Mouse (Mus musculus) thymus, postnatal 25 days (tissue): Measurements from ENCODE around the gene Tspan11.

Source experiments
- DNase-seq: peaks from one replicate; pipeline ENCODE4 v3.0.0; 2022

Gene Tspan11

DNA sequence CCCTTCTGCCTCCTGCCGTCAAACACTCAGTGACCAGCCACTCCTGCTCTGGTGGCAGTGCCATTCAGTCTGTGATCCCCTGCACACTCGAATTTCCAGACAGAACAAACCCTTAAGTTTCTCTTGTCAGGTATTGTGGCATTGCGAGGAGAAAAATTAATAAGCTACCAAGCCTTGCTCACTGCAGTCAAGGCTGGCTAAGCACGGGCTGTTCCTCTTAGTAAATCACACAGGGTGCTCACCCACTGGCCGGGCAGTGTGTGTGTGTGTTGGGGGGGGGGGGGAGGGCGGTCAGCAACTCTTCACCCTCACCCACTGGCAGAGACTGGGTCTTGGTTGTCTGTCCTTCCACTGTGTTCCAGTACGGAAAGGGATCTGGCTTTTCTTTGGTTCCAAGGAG, 473 bp upstream of the Tspan11 start:
- DNase-seq, result no peak

DNA sequence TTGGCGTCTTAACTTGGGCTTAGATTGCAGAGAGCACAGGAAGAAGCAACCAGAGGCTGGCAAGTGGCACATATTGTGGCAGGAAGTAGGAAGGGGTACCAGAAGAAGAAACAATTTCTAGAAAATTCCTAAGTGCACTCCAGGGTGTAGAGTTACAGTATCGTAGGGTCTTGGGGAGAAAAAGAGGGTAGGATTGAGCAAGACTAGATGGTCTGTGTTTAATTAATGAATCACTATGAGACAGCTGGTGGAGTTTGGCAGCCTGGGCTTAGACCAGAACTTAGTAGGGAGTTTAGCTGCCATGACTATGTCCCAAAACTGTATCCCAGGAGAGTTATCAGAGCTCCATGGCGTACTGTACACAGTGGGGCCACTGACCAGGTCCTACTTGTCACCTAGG, 1.2 kb downstream of the Tspan11 start:
- DNase-seq, result no peak

DNA sequence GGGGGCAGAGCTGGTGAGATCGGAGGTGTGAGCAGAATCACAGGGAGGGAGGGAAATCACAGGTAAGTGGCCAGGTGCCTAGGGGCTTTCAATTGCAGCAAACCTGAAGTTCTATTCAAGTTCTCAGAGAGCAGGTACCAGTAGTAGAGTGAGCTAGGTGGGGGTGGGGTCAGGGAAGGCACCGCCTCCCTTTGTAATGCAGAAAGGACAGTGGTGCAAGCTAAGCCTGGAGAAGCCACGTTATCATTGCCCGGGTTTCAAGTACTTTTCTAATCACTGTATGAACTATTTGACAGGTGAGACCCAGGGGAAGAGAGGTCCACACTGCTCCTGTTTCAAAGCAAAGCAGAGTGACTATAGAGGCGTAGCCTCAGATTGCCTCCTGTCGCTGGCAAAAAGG, 6.2 kb downstream of the Tspan11 start:
- no peak for DNase-seq

DNA sequence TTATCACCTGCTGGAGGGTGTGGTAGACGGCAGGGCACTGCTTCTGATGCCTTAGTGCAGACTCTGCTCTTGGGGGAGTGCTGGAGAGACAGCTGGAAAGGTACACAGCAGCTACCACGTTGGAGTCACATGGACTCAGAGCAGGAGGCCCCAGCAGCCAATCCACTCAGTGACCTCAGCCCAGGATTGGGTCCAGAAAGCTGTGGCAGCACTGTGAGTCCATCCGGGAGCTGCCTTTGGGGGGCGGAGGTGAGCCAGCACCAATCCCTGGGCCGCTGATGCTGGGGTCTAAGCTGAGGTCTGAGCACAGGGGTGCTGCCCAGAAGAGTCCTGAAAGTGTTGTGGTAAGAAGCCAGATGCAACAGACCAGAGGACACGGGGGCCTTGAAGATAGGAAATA, 7.6 kb downstream of the Tspan11 start:
- no peak for DNase-seq

DNA sequence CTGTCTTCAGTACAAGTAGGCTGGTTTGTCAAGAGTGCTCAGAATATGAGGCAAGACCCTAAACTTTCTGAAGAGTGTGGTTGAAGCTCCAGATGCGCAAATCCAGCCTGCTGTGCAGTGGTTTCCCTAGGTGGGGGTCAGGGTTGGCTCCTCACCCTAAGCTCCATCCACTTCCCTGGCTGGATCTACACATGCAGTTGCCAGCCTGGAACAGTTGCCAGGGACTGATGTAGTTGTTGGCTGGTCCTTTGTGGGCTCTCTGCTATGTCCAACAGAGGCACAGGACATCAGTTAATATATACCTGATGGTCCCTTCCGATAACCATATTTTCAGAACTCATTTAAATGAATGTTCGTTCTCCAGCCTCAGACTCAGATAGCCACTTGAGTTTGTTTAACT, 9.0 kb downstream of the Tspan11 start:
- no peak for DNase-seq

DNA sequence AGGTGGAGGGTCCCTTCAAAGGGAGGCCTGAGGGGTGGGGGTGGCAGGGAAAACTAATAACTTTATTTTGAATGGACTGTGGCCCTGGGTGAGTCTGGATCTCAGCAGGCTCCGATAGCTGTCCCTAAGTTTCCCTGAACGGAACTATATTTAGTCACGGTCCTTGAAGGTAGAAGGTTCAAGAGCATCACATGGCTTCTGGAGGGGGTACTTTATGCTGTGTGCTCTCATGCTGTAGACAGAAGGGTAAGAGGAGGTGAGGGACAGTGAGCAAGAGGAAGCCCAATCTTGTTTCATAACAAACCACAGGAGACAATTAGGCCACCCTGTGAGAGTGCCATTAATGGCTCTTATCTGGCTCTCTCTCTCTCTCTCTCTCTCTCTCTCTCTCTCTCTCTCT, 10.0 kb downstream of the Tspan11 start:
- DNase-seq, result no peak

DNA sequence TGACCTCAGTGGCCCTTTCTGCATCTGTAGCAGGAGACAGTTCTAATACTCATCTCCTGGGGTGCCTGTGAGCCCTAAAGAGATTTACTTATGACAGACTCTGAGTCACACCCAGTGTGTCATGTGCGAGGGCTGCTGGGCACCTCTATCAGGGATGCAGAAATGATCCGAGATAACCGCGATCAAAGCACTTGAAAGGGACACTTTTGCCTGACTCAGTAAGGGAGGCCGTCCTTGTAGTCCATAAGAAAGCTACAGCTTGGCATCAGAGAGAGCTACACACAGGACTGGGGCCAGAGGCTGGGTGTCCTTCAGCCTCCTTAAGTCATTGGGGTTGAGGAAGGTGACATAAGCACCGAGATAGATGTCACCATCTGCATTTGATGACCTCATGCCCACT, 12.7 kb downstream of the Tspan11 start:
- DNase-seq, result no peak

DNA sequence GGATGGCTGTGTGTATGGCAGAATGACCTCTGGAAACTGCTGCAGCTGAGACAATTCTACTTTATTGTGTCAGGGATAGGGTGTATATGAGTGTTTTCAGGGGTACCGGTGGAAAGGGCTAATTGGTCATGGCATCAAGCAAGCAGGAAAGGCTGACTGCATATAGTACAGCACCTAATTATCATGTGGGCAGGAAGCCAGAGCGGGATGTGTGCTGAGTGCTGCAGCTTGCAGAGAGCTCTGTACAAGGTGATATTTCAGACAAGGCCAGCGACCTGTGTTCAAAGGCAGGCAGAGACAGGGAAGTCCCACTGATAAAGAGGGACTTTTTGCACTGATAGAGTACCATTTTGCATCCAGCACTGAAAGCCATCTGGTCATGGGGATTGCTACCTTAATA, 13.9 kb downstream of the Tspan11 start:
- DNase-seq, result no peak

DNA sequence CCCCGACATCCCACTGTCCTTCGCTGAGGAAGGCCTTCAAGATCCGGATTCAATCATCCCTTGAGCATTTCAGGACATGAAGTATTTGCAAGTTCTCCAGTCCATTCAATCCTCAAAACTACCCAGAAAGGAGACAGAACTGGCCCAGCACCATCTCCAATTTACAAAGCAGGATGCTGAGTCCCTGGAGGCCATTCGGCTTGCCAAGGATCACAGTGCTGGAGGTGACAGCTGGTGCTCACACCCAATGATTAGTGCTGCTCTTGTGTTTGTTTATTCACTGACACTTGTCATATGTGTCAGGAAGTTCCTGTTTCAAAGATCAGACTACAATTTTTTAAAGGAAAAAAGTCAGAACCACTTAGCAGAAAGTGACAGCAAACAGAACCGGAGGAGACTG, 14.3 kb downstream of the Tspan11 start:
- DNase-seq, result no peak

DNA sequence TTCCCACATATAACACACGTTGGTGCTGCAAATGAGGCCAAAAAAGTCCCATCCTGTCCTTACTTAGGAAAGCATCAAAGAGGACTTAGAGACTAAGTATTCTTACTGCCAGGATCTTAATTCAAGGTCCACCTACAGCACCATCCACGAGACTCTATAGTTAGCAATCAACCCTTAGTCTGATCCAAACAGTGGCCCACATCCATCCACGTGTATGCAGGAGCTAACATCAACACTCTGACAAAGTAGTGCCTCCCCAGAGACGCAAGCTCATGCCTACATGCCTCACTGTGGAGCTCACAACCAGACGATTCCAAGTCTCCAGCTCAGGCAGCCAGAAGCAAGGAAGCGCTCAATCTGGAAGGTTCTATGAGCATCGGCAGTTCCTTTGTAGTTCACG, 15.2 kb downstream of the Tspan11 start:
- DNase-seq, result no peak

DNA sequence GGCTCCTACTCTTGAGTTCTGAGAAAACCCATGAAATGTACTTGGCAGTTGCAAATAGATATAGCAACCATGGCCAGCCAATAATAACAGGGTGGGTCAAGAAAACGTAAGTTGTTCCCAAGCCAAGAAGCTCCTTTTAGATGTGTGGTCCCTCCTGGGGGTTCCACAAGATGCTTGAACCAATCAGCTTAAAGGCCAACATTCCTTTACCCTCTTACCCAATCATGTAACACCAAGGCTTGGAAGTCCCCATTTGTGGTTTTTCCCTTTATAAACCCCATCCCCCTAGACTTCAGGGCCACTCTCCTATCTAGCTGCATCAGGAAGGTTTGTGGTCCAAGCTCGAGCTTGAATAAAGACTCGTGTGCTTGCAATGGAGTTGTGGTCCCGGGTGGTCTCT, 23.2 kb downstream of the Tspan11 start:
- DNase-seq, result no peak

DNA sequence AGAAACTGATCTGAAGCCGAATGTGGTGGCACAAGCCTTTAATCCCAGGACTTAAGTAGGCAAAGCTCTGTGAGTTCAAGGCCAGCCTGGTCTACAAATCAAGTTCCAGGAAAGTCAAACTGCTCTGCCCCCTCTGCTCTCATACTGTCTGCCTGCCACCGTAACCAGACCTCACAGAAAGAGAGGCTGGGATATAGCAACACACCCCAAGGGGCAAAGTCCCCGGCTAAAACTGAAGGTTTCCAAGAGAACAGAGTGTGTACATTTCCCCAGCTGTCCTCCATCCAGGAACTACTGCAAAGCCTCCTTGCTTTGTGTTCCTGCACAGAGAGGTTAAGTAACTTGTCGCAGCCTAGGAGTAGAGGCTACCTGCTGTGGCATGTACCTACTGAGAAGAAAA, 24.3 kb downstream of the Tspan11 start:
- DNase-seq, result no peak

DNA sequence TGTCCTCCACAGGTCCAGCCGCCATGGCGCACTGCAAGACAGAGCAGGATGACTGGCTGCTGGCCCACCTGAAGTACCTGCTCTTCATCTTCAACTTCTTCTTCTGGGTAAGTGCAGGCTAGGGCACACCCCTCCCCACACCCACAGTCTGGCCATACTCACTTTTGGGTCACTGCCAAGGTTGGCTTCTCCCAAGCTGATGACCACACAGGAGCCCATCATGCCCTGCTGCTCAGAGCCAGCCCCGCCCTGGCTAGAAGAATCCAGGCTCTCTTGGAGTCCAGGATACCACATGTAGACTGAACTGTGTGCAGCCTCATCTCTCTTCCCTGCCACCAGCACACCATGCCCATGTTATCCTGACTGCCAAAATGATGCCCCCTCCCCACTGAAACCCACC, 25.5 kb downstream of the Tspan11 start:
- DNase-seq, result no peak

DNA sequence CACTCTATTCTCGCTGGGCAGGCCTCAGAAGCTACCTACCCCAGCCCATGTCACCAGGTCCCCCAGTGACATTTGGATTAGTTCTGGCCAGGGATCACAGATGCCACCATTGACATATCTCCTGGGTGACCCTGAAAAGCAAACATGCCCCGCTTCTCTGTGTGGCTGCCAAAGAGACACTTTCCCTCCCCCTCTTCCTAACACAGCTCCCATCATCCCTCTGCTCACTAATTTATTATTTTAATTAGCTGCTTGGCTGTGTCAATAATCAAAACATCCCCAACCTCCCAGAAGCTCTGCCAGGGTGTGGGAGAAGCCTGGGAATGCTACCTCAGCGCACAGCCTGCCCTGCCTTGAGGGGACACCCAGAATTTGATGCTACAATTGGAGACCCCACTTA, 29.6 kb downstream of the Tspan11 start:
- DNase-seq, result no peak

DNA sequence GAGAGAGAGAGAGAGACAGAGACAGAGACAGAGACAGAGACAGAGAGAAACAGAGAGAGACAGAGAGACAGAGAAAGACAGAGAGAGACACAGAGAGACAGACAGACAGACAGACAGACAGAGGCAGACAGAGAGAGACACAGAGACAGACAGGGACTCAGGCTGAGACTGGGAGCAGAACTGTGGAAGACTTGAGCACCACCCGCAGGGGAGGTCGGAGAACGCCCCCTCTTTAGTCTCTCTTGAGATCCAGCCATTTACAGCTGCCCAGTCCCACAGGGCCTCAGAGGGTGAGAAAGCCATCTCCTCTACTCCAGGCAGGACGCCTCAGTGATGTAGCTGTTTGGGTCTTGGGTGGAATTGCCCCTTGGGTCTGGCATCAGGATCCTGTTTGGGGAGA, 30.3 kb downstream of the Tspan11 start:
- DNase-seq, result no peak

DNA sequence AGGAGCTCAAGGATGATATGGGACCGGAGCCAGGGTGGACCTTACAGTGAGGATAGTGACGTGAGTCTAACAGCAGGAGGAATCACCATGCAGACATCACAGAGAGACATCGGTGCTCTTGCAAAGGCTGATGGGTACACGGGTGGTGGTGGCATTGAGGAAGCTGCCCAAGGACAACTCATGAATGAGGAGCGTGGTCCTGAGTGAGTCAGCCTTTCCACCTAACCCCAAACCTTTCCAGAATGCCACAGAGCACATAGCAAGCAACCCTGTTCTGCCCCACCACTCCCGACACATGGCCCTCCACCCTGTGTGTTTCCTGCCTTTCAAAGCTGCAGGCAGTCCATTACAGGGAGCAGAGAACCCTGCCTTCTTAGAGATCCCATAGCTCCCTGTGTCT, 32.1 kb downstream of the Tspan11 start:
- DNase-seq, result no peak

DNA sequence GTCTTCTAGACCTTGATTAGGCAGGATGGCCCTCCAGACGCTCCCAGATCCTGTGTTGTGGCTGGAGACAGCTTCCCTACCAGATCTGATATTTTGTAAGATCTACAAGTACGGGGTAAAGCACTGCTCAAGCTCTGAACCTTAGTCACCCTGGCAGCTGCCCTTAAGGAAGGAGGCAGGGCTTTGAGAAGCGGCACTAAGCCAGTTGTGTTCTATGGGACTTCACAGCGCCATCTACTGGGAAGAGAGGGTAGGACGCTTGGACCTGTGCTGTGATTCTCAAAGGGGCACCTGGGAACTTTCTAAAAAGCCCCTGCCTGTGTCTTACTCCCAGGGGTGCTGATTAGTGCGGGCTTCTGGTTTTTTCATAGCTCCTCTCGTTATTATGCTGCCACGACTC, 33.3 kb downstream of the Tspan11 start:
- peak; percentile 62 for DNase-seq

DNA sequence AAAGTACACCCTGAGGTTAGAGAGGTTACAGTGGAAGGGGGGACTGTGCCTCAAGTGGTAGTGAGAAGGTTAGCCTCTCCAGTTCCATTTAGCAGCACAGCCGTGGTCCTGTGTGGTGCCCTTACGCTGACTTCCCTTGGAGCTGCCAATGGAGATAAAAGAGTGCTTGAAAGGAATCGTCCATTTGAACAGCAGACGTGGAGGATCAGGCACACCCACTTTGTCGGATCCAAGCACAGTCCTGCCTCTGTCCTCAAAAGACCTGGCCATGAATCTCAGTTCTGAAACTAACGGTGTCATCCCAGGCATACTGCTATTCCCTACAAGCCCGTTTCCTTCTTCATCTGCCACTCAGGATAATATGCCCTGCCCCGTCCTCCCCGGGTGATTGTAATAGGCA, 34.6 kb downstream of the Tspan11 start:
- DNase-seq, result no peak

DNA sequence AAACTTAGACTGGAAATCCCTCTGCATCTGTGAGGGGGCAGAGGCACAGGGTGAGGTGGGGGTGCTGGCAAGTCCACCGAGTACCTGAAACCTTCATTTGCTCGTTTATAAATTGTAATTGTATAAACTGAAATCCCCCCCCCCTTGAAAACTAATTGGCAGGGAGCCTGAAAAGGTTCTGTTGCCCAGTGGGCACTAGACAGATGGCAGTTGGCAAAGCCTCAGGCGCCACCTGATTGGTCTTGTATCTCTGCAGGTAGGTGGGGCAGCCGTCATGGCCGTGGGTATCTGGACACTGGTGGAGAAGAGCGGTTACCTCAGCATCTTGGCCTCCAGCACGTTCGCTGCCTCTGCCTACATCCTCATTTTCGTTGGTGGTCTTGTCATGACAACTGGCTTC, 35.9 kb downstream of the Tspan11 start:
- DNase-seq, result no peak

DNA sequence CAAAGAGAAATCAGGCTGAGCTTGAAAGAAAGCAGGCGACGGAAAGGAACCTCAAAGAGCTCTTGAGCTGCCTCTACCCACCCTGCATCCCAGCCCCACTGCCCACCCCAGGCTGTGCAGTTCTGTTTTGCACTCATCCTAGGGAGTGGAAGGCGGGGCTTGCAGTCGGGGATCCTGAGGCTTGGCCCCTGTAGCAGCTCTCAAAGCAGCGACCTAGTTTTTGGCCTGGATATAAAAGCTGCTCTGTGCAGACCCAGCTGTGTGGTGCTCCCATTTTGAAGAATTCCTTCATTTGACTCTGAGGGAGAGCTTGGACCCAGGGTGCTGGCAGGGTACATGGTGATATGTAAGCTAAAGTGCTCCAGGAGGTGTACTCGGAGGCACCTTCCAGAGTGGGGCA, 37.4 kb downstream of the Tspan11 start:
- DNase-seq, result no peak

DNA sequence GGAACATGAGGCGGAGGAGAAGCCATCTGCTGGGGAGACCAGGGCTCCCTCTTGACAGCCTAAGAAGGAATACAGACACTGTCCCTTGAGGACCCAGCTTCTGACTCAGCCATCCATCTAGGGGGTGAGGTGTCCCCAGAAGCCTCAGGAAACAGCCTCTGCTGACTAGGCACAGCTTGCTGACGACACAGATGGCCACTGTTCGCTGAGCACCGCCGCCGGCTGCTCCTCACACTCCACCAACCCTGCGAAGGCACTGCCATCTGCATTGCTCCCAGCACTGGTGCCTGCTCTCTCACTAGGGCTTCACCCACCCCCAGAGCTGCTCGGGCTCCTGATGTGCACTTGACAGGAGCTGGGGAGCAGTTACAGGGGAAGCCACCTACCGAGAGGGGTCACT, 38.5 kb downstream of the Tspan11 start:
- no peak for DNase-seq

DNA sequence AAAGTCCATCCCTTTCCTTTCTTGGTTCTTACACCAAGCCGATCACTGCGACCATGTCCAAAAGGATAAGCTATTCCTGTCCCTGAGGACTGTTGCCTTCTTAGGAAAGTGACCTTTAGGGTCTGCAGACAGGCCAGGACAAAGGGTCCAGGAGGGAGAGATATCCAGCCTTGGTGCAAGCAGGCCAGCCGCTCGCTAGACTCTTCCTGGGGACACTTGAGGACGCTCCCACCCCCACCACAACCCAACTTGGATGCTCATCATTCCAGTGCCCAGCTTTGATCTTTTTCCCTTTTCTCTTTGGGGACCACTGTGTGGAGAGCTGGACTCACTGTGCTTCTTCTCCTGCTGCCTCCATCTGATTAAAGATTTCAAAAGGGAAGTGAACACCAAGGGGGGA, 41.3 kb downstream of the Tspan11 start:
- no peak for DNase-seq

DNA sequence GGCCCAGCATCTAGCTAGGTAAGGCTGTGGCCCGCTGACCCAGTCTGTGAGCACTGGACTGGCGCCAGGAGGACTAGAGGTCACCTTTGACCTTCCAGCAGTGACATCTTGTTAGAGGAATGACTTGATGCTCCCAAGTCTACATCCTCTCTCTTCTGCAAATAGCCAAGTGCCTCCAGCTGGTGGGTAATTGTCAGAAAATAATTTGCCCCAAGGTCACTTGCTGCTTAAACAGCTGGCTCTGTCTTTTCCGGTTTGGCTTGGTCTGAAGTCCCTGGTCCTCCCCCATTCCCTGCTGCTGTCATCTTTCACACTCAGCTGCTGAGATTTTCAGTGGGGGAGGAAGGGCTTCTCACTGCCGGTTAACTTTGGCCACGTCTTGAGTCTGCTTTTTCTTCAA, 45.3 kb downstream of the Tspan11 start:
- DNase-seq, result no peak

DNA sequence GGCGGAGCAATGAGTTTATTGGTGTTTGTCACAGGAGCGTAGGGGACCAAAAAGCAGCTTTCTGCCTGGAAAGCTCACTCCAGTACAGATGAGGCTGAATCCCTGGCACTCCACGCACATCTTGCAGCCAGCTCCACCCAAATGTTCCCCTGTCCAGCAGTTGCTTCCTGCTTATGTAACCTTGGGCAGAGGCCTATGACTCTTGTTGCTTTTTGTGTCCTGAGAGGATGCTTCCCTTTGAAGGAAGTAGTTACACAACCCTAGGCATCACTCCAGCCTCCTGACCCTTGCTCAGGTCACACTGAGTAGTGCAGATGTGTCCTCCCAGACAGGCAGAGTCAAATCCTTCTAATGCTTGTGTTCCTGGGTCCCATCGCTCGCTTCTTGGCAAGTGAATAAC, 46.5 kb downstream of the Tspan11 start:
- DNase-seq, result no peak

DNA sequence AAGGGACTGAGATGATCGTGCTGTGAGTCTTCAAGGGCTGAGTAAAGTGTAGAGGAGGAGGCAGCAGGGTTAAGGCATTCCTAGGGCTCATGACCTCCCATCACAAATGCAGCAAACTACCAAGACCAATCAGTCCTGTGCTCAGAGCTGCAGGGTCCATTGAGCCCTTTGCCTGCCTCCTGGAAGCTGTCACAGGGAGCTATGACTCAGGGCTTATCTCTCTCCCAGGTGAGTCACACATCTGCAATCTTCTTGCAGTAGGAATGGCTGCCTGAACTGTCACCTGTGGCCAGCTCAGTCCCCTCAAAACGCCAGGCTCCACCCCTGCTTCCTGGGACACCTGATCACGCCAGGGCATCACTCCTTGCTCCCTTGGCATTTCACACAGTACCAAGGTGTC, 47.7 kb downstream of the Tspan11 start:
- DNase-seq, result no peak

DNA sequence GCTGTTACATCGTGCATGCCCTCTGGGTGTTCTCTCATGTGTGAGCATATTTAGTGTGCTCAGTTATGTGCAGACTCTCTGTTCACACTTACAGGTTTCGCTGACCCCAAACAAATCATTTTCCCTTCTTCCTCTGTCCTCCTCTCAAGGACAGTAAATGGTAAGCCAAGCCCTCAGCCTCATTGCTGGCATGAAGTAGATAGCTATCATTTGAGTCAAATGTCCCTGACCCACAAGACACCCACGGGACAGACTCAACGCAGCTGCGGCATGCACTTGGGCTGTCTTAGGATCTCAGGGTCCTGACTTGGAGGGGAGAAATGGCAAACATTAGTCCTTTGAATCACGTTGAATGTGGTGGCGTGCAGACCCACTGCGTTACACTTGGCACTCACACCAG, 55.0 kb downstream of the Tspan11 start:
- DNase-seq, result no peak

DNA sequence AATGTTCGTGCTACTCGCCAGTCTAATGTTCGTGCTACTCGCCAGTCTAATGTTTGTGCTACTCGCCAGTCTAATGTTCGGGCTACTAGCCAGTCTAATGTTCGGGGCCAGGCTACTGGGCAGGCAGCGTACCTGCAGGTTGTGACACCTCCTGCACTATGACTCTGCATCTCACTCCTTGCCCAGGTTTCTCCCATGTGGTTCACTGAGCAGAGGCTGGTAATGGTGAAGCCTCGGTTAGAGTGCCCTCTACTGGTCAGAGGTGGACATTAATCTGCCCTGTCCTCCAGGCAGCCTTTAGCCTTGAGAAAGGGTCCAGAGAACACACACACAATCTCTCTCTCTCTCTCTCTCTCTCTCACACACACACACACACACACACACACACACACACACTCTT, 58.3 kb downstream of the Tspan11 start:
- DNase-seq, result peak; percentile 59
